Mouse (Mus musculus): ENCODE measurements around the gene Aig1.

Gene Aig1

GRCm38 (mm10) chr10:13631796-13632195, 237.0 kb downstream of the Aig1 start:
- DNase-seq (ENCODE audit: low read depth), result no peak

- no peak for DNase-seq (ENCODE audit: low read depth)
Measured at GRCm38 (mm10) chr10:13623735-13624134, 245.0 kb downstream of the Aig1 start.

- no peak for DNase-seq (ENCODE audit: low read depth)
Measured at GRCm38 (mm10) chr10:13600926-13601325, 267.9 kb downstream of the Aig1 start.

- no peak for DNase-seq (ENCODE audit: low read depth)
Measured at GRCm38 (mm10) chr10:13597491-13597890, 271.3 kb downstream of the Aig1 start.

All from c-Kit-positive CD71-positive TER-119-negative erythroid progenitor cells, embryonic 14.5 days (primary cell).